Mouse (Mus musculus): ENCODE measurements around the gene Foxj2. TPM values are rescaled to one million over a fixed set of nuclear protein-coding genes. Genes with fewer than 3 reads are reported as not detected.

Foxj2 gene
- total and polyA plus RNA-seq, 2 experiments: 1.7 to 3.3 TPM

DNA sequence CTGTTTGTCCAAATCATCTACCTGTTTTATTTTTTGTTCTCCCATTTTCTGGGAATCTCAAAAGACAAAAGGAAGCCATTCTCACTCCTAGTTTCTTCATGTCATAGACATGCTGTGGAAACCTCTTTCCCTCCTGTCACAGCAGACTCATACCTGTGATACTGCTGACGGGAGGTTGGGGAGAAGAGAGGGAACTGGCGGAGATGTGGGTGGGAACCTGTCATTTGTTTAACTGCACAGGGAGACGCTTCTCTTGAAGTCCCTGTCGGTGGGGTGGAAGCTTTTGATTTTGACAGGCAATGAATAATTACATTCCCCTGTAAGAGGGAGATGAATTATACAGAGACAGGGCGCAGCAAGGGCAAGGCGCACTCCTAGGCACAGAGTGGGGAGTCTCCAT, 24.0 kb downstream of the Foxj2 start:
- H3K79me2 ChIP-seq (ENCODE audit: control insufficient read depth, insufficient read depth, low read length): no peaks in the 10 kb centered on the region
- no peaks in the 10 kb centered on the region for H3K27me3 ChIP-seq (ENCODE audit: control insufficient read depth, insufficient read depth, low read length)
- H3K36me3 ChIP-seq (ENCODE audit: control insufficient read depth, insufficient read depth, low read length): peaks cover 33% of the 10 kb centered on the region
- no peak overlapping the region for H3K9ac ChIP-seq (ENCODE audit: low read depth, low read length)
- no peaks in the 10 kb centered on the region for H3K4me1 ChIP-seq (ENCODE audit: control insufficient read depth, insufficient read depth, low read length)
- 91% methylated on average over 6 of the region's 6 CpGs for WGBS
- TF ChIP-seq CTCF (IDR thresholded peaks at IDR 0.05; ENCODE audit: low read depth, low read length) (no peak), POLR2A (IDR thresholded peaks at IDR 0.05; ENCODE audit: extremely low read depth, insufficient read depth, low read length) (no peak)
- no peak overlapping the region for H3K27ac ChIP-seq (replicated peaks; ENCODE audit: insufficient read depth, low read depth, low read length)
- no peak overlapping the region for H3K4me3 ChIP-seq (ENCODE audit: insufficient read depth, low read depth, low read length)
- no peak for DNase-seq (ENCODE audit: extremely low read depth, low read depth, low spot score)

DNA sequence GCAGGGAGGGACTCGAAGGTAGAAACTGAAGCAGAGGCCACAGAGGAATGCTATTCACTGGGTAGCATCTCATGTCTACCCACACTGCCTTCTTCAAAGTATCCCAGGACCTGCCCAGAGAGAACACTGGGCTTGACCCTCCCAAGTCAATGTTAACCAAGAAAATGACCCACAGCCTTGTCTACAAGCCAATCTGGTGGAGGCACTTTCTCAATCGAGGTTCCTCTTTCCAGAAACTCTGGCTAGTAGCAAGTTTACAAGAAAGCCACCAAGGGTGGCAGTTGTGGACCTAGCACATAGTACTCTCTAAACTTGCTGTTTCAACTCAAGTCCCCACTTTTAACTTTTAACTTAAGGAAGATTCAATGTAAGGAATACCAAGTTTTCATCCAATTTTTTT, 33.0 kb downstream of the Foxj2 start:
- TF ChIP-seq POLR2A (IDR thresholded peaks at IDR 0.05; ENCODE audit: extremely low read depth, insufficient read depth, low read length): no peak
- no peak for TF ChIP-seq CTCF (IDR thresholded peaks at IDR 0.05; ENCODE audit: low read depth, low read length)
- no peak for DNase-seq (ENCODE audit: extremely low read depth, low read depth, low spot score)

DNA sequence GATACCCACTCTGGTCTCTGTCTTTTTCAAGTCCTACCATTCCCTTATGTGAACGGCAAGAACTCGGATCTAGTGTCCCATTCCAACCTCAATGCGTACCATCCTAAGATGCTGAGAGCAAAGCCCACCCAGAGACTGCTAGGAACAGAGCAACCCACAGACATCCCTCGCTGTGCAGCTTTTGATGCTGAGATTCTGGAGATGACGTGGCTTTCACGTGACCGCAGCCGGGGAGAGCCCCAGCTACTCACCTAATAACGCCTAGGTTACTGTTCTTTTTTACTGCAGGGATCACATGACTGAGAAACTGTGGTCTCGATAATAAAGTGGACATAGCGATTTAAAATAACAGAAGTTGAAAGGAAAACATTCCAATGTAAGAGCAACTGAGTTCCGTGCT, 34.8 kb downstream of the Foxj2 start:
- H3K27ac ChIP-seq (replicated peaks; ENCODE audit: insufficient read depth, low read depth, low read length): no peak overlapping the region; the same call in 1 of the 2 replicates
- no peaks in the 10 kb centered on the region for H3K27me3 ChIP-seq (ENCODE audit: control insufficient read depth, insufficient read depth, low read length)
- H3K9ac ChIP-seq (ENCODE audit: low read depth, low read length): no peak overlapping the region
- H3K79me2 ChIP-seq (ENCODE audit: control insufficient read depth, insufficient read depth, low read length): no peaks in the 10 kb centered on the region
- H3K4me3 ChIP-seq (ENCODE audit: insufficient read depth, low read depth, low read length): no peak overlapping the region; the same call in 1 of the 2 replicates
- H3K4me1 ChIP-seq (ENCODE audit: control insufficient read depth, insufficient read depth, low read length): no peaks in the 10 kb centered on the region
- 81% methylated on average over 12 of the region's 12 CpGs for WGBS
- TF ChIP-seq POLR2A (IDR thresholded peaks at IDR 0.05; ENCODE audit: extremely low read depth, insufficient read depth, low read length) (no peak), CTCF (IDR thresholded peaks at IDR 0.05; ENCODE audit: low read depth, low read length) (no peak)
- H3K36me3 ChIP-seq (ENCODE audit: control insufficient read depth, insufficient read depth, low read length): no peaks in the 10 kb centered on the region
- no peak for DNase-seq (ENCODE audit: extremely low read depth, low read depth, low spot score)

More for the DNA sequence above, 33.0 kb downstream of the Foxj2 start:
- H3K79me2 ChIP-seq (ENCODE audit: control insufficient read depth, insufficient read depth, low read length): no peaks in the 10 kb centered on the region
- H3K9ac ChIP-seq (ENCODE audit: low read depth, low read length): no peak overlapping the region
- no peaks in the 10 kb centered on the region for H3K36me3 ChIP-seq (ENCODE audit: control insufficient read depth, insufficient read depth, low read length)
- H3K27me3 ChIP-seq (ENCODE audit: control insufficient read depth, insufficient read depth, low read length): no peaks in the 10 kb centered on the region
- 59% methylated on average over 2 of the region's 2 CpGs for WGBS
- H3K4me1 ChIP-seq (ENCODE audit: control insufficient read depth, insufficient read depth, low read length): no peaks in the 10 kb centered on the region
- H3K4me3 ChIP-seq (ENCODE audit: insufficient read depth, low read depth, low read length): no peak overlapping the region
- H3K27ac ChIP-seq (replicated peaks; ENCODE audit: insufficient read depth, low read depth, low read length): no peak overlapping the region

DNA sequence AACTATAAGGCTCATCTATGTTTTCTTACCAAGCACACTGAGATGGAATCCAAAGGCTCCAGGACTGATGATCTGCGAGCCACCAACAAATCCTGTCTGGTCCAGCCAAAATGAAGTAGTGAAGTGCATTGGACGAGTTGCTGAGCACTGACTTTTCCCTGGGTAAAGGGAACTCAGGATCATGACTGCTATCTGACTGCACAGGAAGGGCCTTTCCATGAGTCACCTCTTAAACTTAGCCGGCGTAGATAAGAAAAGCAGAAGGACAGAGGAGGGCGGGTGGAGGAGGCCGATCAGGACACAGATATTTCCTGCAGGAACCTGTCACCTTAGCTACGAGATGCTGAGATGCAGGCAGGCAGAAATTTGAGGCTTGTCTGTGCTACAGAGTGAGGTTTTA, 36.2 kb downstream of the Foxj2 start, which contains the start of gene C3ar1:
Gene C3ar1, minus strand, starts transcription at position 207 of the 400 bp plus-strand sequence.
- Histone ChIP-seq H3K27me3 (ENCODE audit: control insufficient read depth, insufficient read depth, low read length) (no peaks in the 10 kb centered on the region), H3K4me3 (ENCODE audit: insufficient read depth, low read depth, low read length) (no peak within 1 kb of the TSS), H3K9ac (ENCODE audit: low read depth, low read length) (no peak within 1 kb of the TSS), H3K79me2 (ENCODE audit: control insufficient read depth, insufficient read depth, low read length) (no peaks in the 10 kb centered on the region), H3K36me3 (ENCODE audit: control insufficient read depth, insufficient read depth, low read length) (no peaks in the 10 kb centered on the region), H3K27ac (replicated peaks; ENCODE audit: insufficient read depth, low read depth, low read length) (no peak within 1 kb of the TSS), H3K4me1 (ENCODE audit: control insufficient read depth, insufficient read depth, low read length) (no peaks in the 10 kb centered on the region)
- peak; percentile 43 for DNase-seq (ENCODE audit: extremely low read depth, low read depth, low spot score)
- 65% methylated on average over 7 of the region's 7 CpGs for WGBS
- TF ChIP-seq CTCF (IDR thresholded peaks at IDR 0.05; ENCODE audit: low read depth, low read length): no peak
- no peak for TF ChIP-seq POLR2A (IDR thresholded peaks at IDR 0.05; ENCODE audit: extremely low read depth, insufficient read depth, low read length)

DNA sequence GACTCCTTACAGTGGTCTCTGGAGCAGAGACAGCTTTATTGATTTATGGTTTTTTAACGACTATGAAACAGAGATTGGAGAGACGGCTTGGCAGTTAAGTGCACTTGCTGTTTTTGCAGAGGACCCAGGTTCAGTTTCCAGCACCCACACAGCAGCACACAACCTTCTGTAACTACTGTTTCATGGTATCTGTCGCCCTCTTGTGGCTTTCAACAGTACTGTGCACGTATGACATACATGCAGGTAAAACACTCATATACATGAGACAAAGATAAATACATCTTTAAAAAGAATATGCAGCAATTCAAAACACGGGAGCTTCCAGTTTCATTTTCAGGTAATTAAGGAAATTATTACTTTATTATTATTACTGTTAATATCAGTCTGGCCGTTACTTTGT, 42.7 kb downstream of the Foxj2 start:
- no peaks in the 10 kb centered on the region for H3K36me3 ChIP-seq (ENCODE audit: control insufficient read depth, insufficient read depth, low read length)
- DNase-seq (ENCODE audit: extremely low read depth, low read depth, low spot score): no peak
- H3K9ac ChIP-seq (ENCODE audit: low read depth, low read length): no peak overlapping the region
- WGBS: 84% methylated on average over 6 of the region's 6 CpGs
- H3K79me2 ChIP-seq (ENCODE audit: control insufficient read depth, insufficient read depth, low read length): no peaks in the 10 kb centered on the region
- no peaks in the 10 kb centered on the region for H3K4me1 ChIP-seq (ENCODE audit: control insufficient read depth, insufficient read depth, low read length)
- H3K27ac ChIP-seq (replicated peaks; ENCODE audit: insufficient read depth, low read depth, low read length): no peak overlapping the region
- H3K27me3 ChIP-seq (ENCODE audit: control insufficient read depth, insufficient read depth, low read length): no peaks in the 10 kb centered on the region
- TF ChIP-seq POLR2A (IDR thresholded peaks at IDR 0.05; ENCODE audit: extremely low read depth, insufficient read depth, low read length): no peak
- no peak for TF ChIP-seq CTCF (IDR thresholded peaks at IDR 0.05; ENCODE audit: low read depth, low read length)
- H3K4me3 ChIP-seq (ENCODE audit: insufficient read depth, low read depth, low read length): no peak overlapping the region

DNA sequence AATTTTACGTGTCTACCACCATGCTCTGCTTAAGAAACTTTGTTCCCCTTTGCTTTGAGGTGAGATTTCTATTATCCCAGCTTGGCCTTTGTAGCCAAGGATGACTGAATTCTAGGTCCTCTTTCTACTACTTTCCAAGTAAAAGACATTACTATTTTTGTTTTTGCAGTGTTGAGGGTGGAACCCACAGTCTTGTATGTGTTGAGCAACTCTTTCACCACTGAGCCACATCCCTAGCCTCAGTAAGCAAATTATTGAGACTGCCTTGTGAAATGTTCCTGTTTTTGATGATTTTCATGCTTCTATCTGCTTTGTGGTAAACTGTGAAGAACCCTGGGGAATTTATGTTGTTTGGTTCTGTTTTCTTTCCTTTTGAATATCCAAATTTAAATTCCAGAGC, 43.2 kb downstream of the Foxj2 start:
- Histone ChIP-seq H3K79me2 (ENCODE audit: control insufficient read depth, insufficient read depth, low read length) (no peaks in the 10 kb centered on the region), H3K27ac (replicated peaks; ENCODE audit: insufficient read depth, low read depth, low read length) (no peak overlapping the region), H3K27me3 (ENCODE audit: control insufficient read depth, insufficient read depth, low read length) (no peaks in the 10 kb centered on the region), H3K9ac (ENCODE audit: low read depth, low read length) (no peak overlapping the region), H3K4me1 (ENCODE audit: control insufficient read depth, insufficient read depth, low read length) (no peaks in the 10 kb centered on the region), H3K36me3 (ENCODE audit: control insufficient read depth, insufficient read depth, low read length) (no peaks in the 10 kb centered on the region), H3K4me3 (ENCODE audit: insufficient read depth, low read depth, low read length) (no peak overlapping the region)
- peak; percentile 45 for DNase-seq (ENCODE audit: extremely low read depth, low read depth, low spot score)
- WGBS: 90% methylated on average over 1 of the region's 1 CpGs
- no peak for TF ChIP-seq CTCF (IDR thresholded peaks at IDR 0.05; ENCODE audit: low read depth, low read length)
- TF ChIP-seq POLR2A (IDR thresholded peaks at IDR 0.05; ENCODE audit: extremely low read depth, insufficient read depth, low read length): no peak
